Mouse (Mus musculus): ENCODE data around the gene Acvr2a. TPM values are rescaled to one million over a fixed set of nuclear protein-coding genes. Genes with fewer than 3 reads are reported as not detected.

The Acvr2a gene
- polyA plus RNA-seq (2017; shearing (Covaris generic)) = 4.2 TPM

GRCm38 (mm10) chr2:48813371-48814222 lies at the start of gene Acvr2a:
Acvr2a (plus strand) TSS chr2:48814109.

GRCm38 (mm10) chr2:48948841-48949584 lies 135.1 kb downstream of the Acvr2a start, which contains the start of gene Mbd5:
Mbd5 (plus strand) TSS chr2:48949508.

GRCm38 (mm10) chr2:48950252-48950315 lies 136.2 kb downstream of the Acvr2a start, which contains the start of gene Orc4:
Orc4 (minus strand) TSS chr2:48950277.

Other genes starting within 250 kb of the Acvr2a start
- 40.0 TPM for gene Mbd5, start 135.4 kb downstream of the Acvr2a start, polyA plus RNA-seq (2017; shearing (Covaris generic))
- 120 TPM for gene Orc4, start 136.2 kb downstream of the Acvr2a start, polyA plus RNA-seq (2017; shearing (Covaris generic))

Measured in CD4-positive, CD25-positive, alpha-beta regulatory T cell (primary cell).